Mouse (Mus musculus) lung, embryonic 14.5 days (tissue): ENCODE measurements around the gene Isg20l2. TPM values are rescaled to one million over a fixed set of nuclear protein-coding genes. Genes with fewer than 3 reads are reported as not detected.

Source experiments
- ATAC-seq: fragments of 200-750 bp; cut with Nextera tagmentation; 2 replicates; pipeline ENCODE4 v1.8.0; 2017; ENCODE audit warnings: mild to moderate bottlenecking, moderate TSS enrichment, moderate library complexity; ENCODE audit not compliant: insufficient read depth
- DNase-seq: peaks from one replicate; pipeline ENCODE4 v3.0.0-alpha.2; 2015
- H3K27ac ChIP-seq: fragments of 300-500 bp; sonication (generic); 2 replicates; pipeline ENCODE4 v1.5.1; 2014; ENCODE audit warnings: low read depth, mild to moderate bottlenecking, moderate library complexity
- H3K27me3 ChIP-seq: fragments of 300-500 bp; sonication (generic); 2 replicates; pipeline ENCODE4 v1.6.1; 2014; ENCODE audit warnings: low read length, control low read depth; ENCODE audit not compliant: insufficient read depth
- H3K36me3 ChIP-seq: fragments of 300-500 bp; sonication (generic); 2 replicates; pipeline ENCODE4 v1.6.1; 2014; ENCODE audit warnings: control low read depth; ENCODE audit not compliant: insufficient read depth
- H3K4me1 ChIP-seq: fragments of 300-500 bp; sonication (generic); 2 replicates; pipeline ENCODE4 v1.6.1; 2014; ENCODE audit warnings: antibody characterized with exemption, control low read depth; ENCODE audit not compliant: insufficient read depth
- H3K4me2 ChIP-seq: fragments of 300-500 bp; sonication (generic); 2 replicates; pipeline ENCODE4 v1.6.1; 2014; ENCODE audit warnings: mild to moderate bottlenecking
- H3K4me3 ChIP-seq: fragments of 300-500 bp; sonication (generic); 2 replicates; pipeline ENCODE4 v1.5.1; 2014; ENCODE audit warnings: low read depth, low read length
- H3K9ac ChIP-seq: fragments of 300-500 bp; sonication (generic); 2 replicates; pipeline ENCODE4 v1.6.1; 2014
- H3K9me3 ChIP-seq: fragments of 300-500 bp; sonication (generic); 2 replicates; pipeline ENCODE4 v1.6.1; 2016; ENCODE audit warnings: low read depth, low read length, control low read depth
- CTCF ChIP-seq: IDR thresholded peaks from 2 replicates; pipeline ENCODE4 v1.5.1; 2016; ENCODE audit warnings: antibody characterized with exemption, low read depth
- WGBS: fragments of 180-500 bp; shearing (Covaris S2); extraction: QIAGEN DNeasy Blood & Tissue Kit; methylation state at CpG from one replicate; pipeline ENCODE4 v1.1.7; 2014; 5-methylcytosine and 5-hydroxymethylcytosine counted together
- polyA plus RNA-seq: library from polyadenylated mRNA; unstranded; fragments of >200 nt; fragmentation: Nextera tagmentation; extraction: Ambion mirVana; gene quantifications from 2 replicates; pipeline ENCODE4 v1.2.1, GENCODE M21; 2014

The Isg20l2 gene
- polyA plus RNA-seq, 1 experiment from 2014 or later: 50.5 TPM

GRCm38 (mm10) chr3:87940611-87941010 is 10.5 kb downstream of the Isg20l2 start:
- no peaks in the 10 kb centered on the region for H3K4me1 ChIP-seq
- no peak for DNase-seq
- no peak for ATAC-seq
- H3K9me3 ChIP-seq: no peaks in the 10 kb centered on the region
- no peaks in the 10 kb centered on the region for H3K27me3 ChIP-seq
- no peak overlapping the region for H3K27ac ChIP-seq
- H3K4me3 ChIP-seq: no peak overlapping the region
- H3K36me3 ChIP-seq: peaks cover 74% of the 10 kb centered on the region
- no peak overlapping the region for H3K9ac ChIP-seq
- WGBS: 61% methylated on average over 5 of the region's 5 CpGs
- TF ChIP-seq CTCF: no peak
- H3K4me2 ChIP-seq: no peak overlapping the region

GRCm38 (mm10) chr3:87942471-87942870 is 12.4 kb downstream of the Isg20l2 start:
- no peak for DNase-seq
- ATAC-seq: no peak
- no peak overlapping the region for H3K4me2 ChIP-seq
- peaks cover 12% of the 10 kb centered on the region; the same call in 1 of the 2 replicates for H3K27me3 ChIP-seq
- no peak overlapping the region for H3K9ac ChIP-seq
- H3K27ac ChIP-seq: no peak overlapping the region
- no peak overlapping the region for H3K4me3 ChIP-seq
- TF ChIP-seq CTCF: no peak
- H3K4me1 ChIP-seq: peaks cover 6% of the 10 kb centered on the region
- H3K36me3 ChIP-seq: peaks cover 56% of the 10 kb centered on the region
- H3K9me3 ChIP-seq: no peaks in the 10 kb centered on the region
- 93% methylated on average over 2 of the region's 2 CpGs for whole genome bisulfite sequencing

- Histone ChIP-seq H3K9ac (no peak overlapping the region), H3K4me3 (no peak overlapping the region), H3K4me1 (peaks cover 17% of the 10 kb centered on the region), H3K27me3 (peaks cover 22% of the 10 kb centered on the region), H3K9me3 (no peaks in the 10 kb centered on the region), H3K27ac (no peak overlapping the region), H3K4me2 (no peak overlapping the region), H3K36me3 (peaks cover 45% of the 10 kb centered on the region)
- WGBS: 66% methylated on average over 7 of the region's 7 CpGs
- DNase-seq (no peak), ATAC-seq (no peak)
- TF ChIP-seq CTCF: no peak
Measured at GRCm38 (mm10) chr3:87943586-87943985, 13.5 kb downstream of the Isg20l2 start.

GRCm38 (mm10) chr3:87944838-87945600 is 14.9 kb downstream of the Isg20l2 start:
- 27% methylated on average over 4 of the region's 4 CpGs for WGBS
- Histone ChIP-seq H3K27me3 (peaks cover 22% of the 10 kb centered on the region), H3K4me1 (peaks cover 29% of the 10 kb centered on the region), H3K4me2 (no peak overlapping the region), H3K4me3 (no peak overlapping the region), H3K9me3 (no peaks in the 10 kb centered on the region), H3K9ac (no peak overlapping the region), H3K36me3 (peaks cover 31% of the 10 kb centered on the region), H3K27ac (0 out of 2 replicates have a peak overlapping the region, but pooled peaks have one; percentile 36)
- ATAC-seq (peak; percentile 31; the same call in 1 of the 2 replicates), DNase-seq (peak; percentile 37)
- no peak for TF ChIP-seq CTCF

GRCm38 (mm10) chr3:87945781-87946540 is 15.8 kb downstream of the Isg20l2 start:
- Histone ChIP-seq H3K9me3 (no peaks in the 10 kb centered on the region), H3K4me1 (peaks cover 35% of the 10 kb centered on the region), H3K36me3 (peaks cover 22% of the 10 kb centered on the region), H3K27me3 (peaks cover 22% of the 10 kb centered on the region), H3K9ac (no peak overlapping the region), H3K4me2 (no peak overlapping the region), H3K4me3 (no peak overlapping the region), H3K27ac (no peak overlapping the region)
- no peak for TF ChIP-seq CTCF
- WGBS: 37% methylated on average over 12 of the region's 12 CpGs
- DNase-seq: no peak
- ATAC-seq: no peak

- no peak for ATAC-seq
- Histone ChIP-seq H3K4me1 (peaks cover 38% of the 10 kb centered on the region), H3K9ac (no peak overlapping the region), H3K4me2 (no peak overlapping the region), H3K4me3 (no peak overlapping the region), H3K27me3 (peaks cover 22% of the 10 kb centered on the region), H3K36me3 (peaks cover 16% of the 10 kb centered on the region), H3K27ac (0 out of 2 replicates have a peak overlapping the region, but pooled peaks have one; percentile 12), H3K9me3 (no peaks in the 10 kb centered on the region)
- no peak for TF ChIP-seq CTCF
- DNase-seq: no peak
- WGBS: 29% methylated on average over 1 of the region's 1 CpGs
Measured at GRCm38 (mm10) chr3:87946541-87946860, 16.4 kb downstream of the Isg20l2 start.

- Histone ChIP-seq H3K36me3 (peaks cover 9% of the 10 kb centered on the region; the same call in 1 of the 2 replicates), H3K9ac (peak overlapping the region; percentile 50), H3K27ac (0 out of 2 replicates have a peak overlapping the region, but pooled peaks have one; percentile 1), H3K4me3 (peak overlapping the region; percentile 32), H3K9me3 (no peaks in the 10 kb centered on the region), H3K4me1 (peaks cover 45% of the 10 kb centered on the region), H3K4me2 (peak overlapping the region; percentile 71), H3K27me3 (peaks cover 22% of the 10 kb centered on the region)
- 6% methylated on average over 26 of the region's 26 CpGs for WGBS
- no peak for ATAC-seq
- no peak for TF ChIP-seq CTCF
- peak; percentile 38 for DNase-seq
Measured at GRCm38 (mm10) chr3:87947056-87947810, 17.1 kb downstream of the Isg20l2 start.
